Mouse (Mus musculus) hindbrain, embryonic 12.5 days (tissue): ENCODE measurements around the gene Lasp1. TPM values are rescaled to one million over a fixed set of nuclear protein-coding genes. Genes with fewer than 3 reads are reported as not detected.
"Not testable (repeated sequence)": the region's sequence is repeated elsewhere in the genome, so short reads cannot be mapped to it uniquely, and the experiment has no call there.

ENCODE experiments used
- ATAC-seq: fragments of 200-750 bp; cut with Nextera tagmentation; 2 replicates; pipeline ENCODE4 v1.8.0; 2017; ENCODE audit warnings: moderate TSS enrichment; ENCODE audit not compliant: low FRiP score
- H3K27ac ChIP-seq: fragments of 300-500 bp; sonication (generic); 2 replicates; pipeline ENCODE4 v1.5.1; 2016; ENCODE audit warnings: mild to moderate bottlenecking
- H3K27me3 ChIP-seq: fragments of 300-500 bp; sonication (generic); 2 replicates; pipeline ENCODE4 v1.6.1; 2016; ENCODE audit warnings: mild to moderate bottlenecking
- H3K36me3 ChIP-seq: fragments of 300-500 bp; sonication (generic); 2 replicates; pipeline ENCODE4 v1.6.1; 2016; ENCODE audit warnings: mild to moderate bottlenecking
- H3K4me1 ChIP-seq: fragments of 300-500 bp; sonication (generic); 2 replicates; pipeline ENCODE4 v1.6.1; 2016
- H3K4me2 ChIP-seq: fragments of 300-500 bp; sonication (generic); replicated peaks from 2 replicates; pipeline ENCODE4 v1.6.1; 2016; ENCODE audit warnings: mild to moderate bottlenecking
- H3K4me3 ChIP-seq: fragments of 300-500 bp; sonication (generic); 2 replicates; pipeline ENCODE4 v1.5.1; 2016; ENCODE audit warnings: mild to moderate bottlenecking
- H3K9ac ChIP-seq: fragments of 300-500 bp; sonication (generic); 2 replicates; pipeline ENCODE4 v1.6.1; 2016; ENCODE audit warnings: mild to moderate bottlenecking, moderate library complexity
- H3K9me3 ChIP-seq: fragments of 300-500 bp; sonication (generic); replicated peaks from 2 replicates; pipeline ENCODE4 v1.6.1; 2016; ENCODE audit warnings: mild to moderate bottlenecking
- WGBS: fragments of 180-500 bp; shearing (Covaris S2); methylation state at CpG from one replicate; pipeline ENCODE4 v1.1.7; 2016; 5-methylcytosine and 5-hydroxymethylcytosine counted together
- polyA plus RNA-seq: library from polyadenylated mRNA; unstranded; fragments of >200 nt; fragmentation: Nextera tagmentation; extraction: Ambion mirVana; gene quantifications from 2 replicates; pipeline ENCODE4 v1.2.1, GENCODE M21; 2016

The Lasp1 gene
- polyA plus RNA-seq, 1 experiment from 2014 or later: 111 TPM

- not testable (repeated sequence) for H3K9ac ChIP-seq, H3K4me2 ChIP-seq
- WGBS: 87% methylated on average over 5 of the region's 5 CpGs
These were observed 73.6 kb downstream of the Lasp1 start for GRCm38 (mm10) chr11:97872378-97872777.

GRCm38 (mm10) chr11:97874396-97874795 is 75.6 kb downstream of the Lasp1 start:
- 92% methylated on average over 1 of the region's 1 CpGs for WGBS
- no peak overlapping the region for H3K4me3 ChIP-seq
- H3K9me3 ChIP-seq: no peaks in the 10 kb centered on the region
- H3K4me1 ChIP-seq: no peaks in the 10 kb centered on the region
- no peak overlapping the region for H3K9ac ChIP-seq
- ATAC-seq: no peak
- no peaks in the 10 kb centered on the region for H3K27me3 ChIP-seq
- H3K36me3 ChIP-seq: no peaks in the 10 kb centered on the region
- no peak overlapping the region for H3K4me2 ChIP-seq
- H3K27ac ChIP-seq: no peak overlapping the region

More at GRCm38 (mm10) chr11:97872378-97872777, 73.6 kb downstream of the Lasp1 start:
- not testable (repeated sequence) for H3K4me1 ChIP-seq, H3K27ac ChIP-seq, H3K4me3 ChIP-seq, H3K27me3 ChIP-seq, H3K9me3 ChIP-seq, ATAC-seq, H3K36me3 ChIP-seq

- Histone ChIP-seq H3K9me3 (no peaks in the 10 kb centered on the region), H3K36me3 (no peaks in the 10 kb centered on the region), H3K9ac (no peak overlapping the region), H3K4me1 (no peaks in the 10 kb centered on the region), H3K4me2 (no peak overlapping the region), H3K27ac (no peak overlapping the region), H3K27me3 (no peaks in the 10 kb centered on the region), H3K4me3 (no peak overlapping the region)
- WGBS: 93% methylated on average over 2 of the region's 2 CpGs
- ATAC-seq: no peak
These were observed 78.5 kb downstream of the Lasp1 start for GRCm38 (mm10) chr11:97877341-97877740.

- H3K36me3 ChIP-seq: no peaks in the 10 kb centered on the region
- no peaks in the 10 kb centered on the region for H3K4me1 ChIP-seq
- H3K4me2 ChIP-seq: no peak overlapping the region
- no peak overlapping the region for H3K27ac ChIP-seq
- no peak overlapping the region for H3K4me3 ChIP-seq
- H3K9me3 ChIP-seq: no peaks in the 10 kb centered on the region
- no peak for ATAC-seq
- H3K27me3 ChIP-seq: no peaks in the 10 kb centered on the region
- 96% methylated on average over 4 of the region's 4 CpGs for WGBS
- no peak overlapping the region for H3K9ac ChIP-seq
These were observed 81.6 kb downstream of the Lasp1 start for GRCm38 (mm10) chr11:97880362-97880761.

GRCm38 (mm10) chr11:97883542-97883917 is 84.7 kb downstream of the Lasp1 start:
- Histone ChIP-seq H3K4me2 (peak overlapping the region; percentile 62), H3K9me3 (no peaks in the 10 kb centered on the region), H3K36me3 (no peaks in the 10 kb centered on the region), H3K4me1 (no peaks in the 10 kb centered on the region), H3K9ac (peak overlapping the region; percentile 54; the same call in 1 of the 2 replicates), H3K4me3 (peak overlapping the region; percentile 56), H3K27me3 (no peaks in the 10 kb centered on the region), H3K27ac (peak overlapping the region; percentile 85)
- WGBS: 5% methylated on average over 26 of the region's 26 CpGs
- ATAC-seq: no peak; the same call in 1 of the 2 replicates

GRCm38 (mm10) chr11:97883918-97884600 is 85.3 kb downstream of the Lasp1 start, which contains the start of gene Fbxo47:
Gene Fbxo47, minus strand, starts transcription at chr11:97884154.
- H3K4me1 ChIP-seq: no peaks in the 10 kb centered on the region

GRCm38 (mm10) chr11:97884601-97885185 is 85.9 kb downstream of the Lasp1 start:
- Histone ChIP-seq H3K9me3 (no peaks in the 10 kb centered on the region), H3K4me1 (no peaks in the 10 kb centered on the region), H3K27ac (peak overlapping the region; percentile 85), H3K9ac (0 out of 2 replicates have a peak overlapping the region, but pooled peaks have one; percentile 29), H3K4me2 (peak overlapping the region; percentile 62), H3K36me3 (no peaks in the 10 kb centered on the region), H3K4me3 (peak overlapping the region; percentile 56), H3K27me3 (no peaks in the 10 kb centered on the region)
- ATAC-seq: peak; percentile 42
- 27% methylated on average over 7 of the region's 7 CpGs for WGBS

More at GRCm38 (mm10) chr11:97883918-97884600, 85.3 kb downstream of the Lasp1 start, which contains the start of gene Fbxo47:
- Histone ChIP-seq H3K27ac (peak within 1 kb of the TSS; percentile 85), H3K36me3 (no peaks in the 10 kb centered on the region), H3K9me3 (no peaks in the 10 kb centered on the region), H3K4me2 (peak within 1 kb of the TSS; percentile 62), H3K27me3 (no peaks in the 10 kb centered on the region), H3K4me3 (peak within 1 kb of the TSS; percentile 56), H3K9ac (peak within 1 kb of the TSS; percentile 54)
- WGBS: under 1% methylated on average over 37 of the region's 37 CpGs
- peak; percentile 97 for ATAC-seq

- H3K4me3 ChIP-seq: no peak overlapping the region
- no peak overlapping the region for H3K9ac ChIP-seq
- H3K4me2 ChIP-seq: 0 out of 2 replicates have a peak overlapping the region, but pooled peaks have one; percentile 62
- H3K27ac ChIP-seq: 0 out of 2 replicates have a peak overlapping the region, but pooled peaks have one; percentile 24
- no peaks in the 10 kb centered on the region for H3K4me1 ChIP-seq
- no peaks in the 10 kb centered on the region for H3K27me3 ChIP-seq
- WGBS: 98% methylated on average over 2 of the region's 2 CpGs
- ATAC-seq: no peak
- H3K36me3 ChIP-seq: no peaks in the 10 kb centered on the region
- H3K9me3 ChIP-seq: no peaks in the 10 kb centered on the region
These were observed 86.6 kb downstream of the Lasp1 start for GRCm38 (mm10) chr11:97885296-97885915.

Other genes with a start within 250 kb of the Lasp1 start
- 6.3 and 6.7 TPM in 2 replicates for gene Srcin1, start 222.8 kb upstream of the Lasp1 start, polyA plus RNA-seq
- 11.2 and 11.7 TPM in 2 replicates for gene Epop, start 169.3 kb upstream of the Lasp1 start, polyA plus RNA-seq
- 2.9 and 3.5 TPM in 2 replicates for gene Mllt6, start 135.6 kb upstream of the Lasp1 start, polyA plus RNA-seq
- gene Cisd3, start 113.2 kb upstream of the Lasp1 start, polyA plus RNA-seq: 14.7 and 17.1 TPM in 2 replicates
- 23.3 and 24.7 TPM in 2 replicates for gene Pcgf2, start 98.5 kb upstream of the Lasp1 start, polyA plus RNA-seq
- gene Psmb3, start 95.6 kb upstream of the Lasp1 start, polyA plus RNA-seq: 375 and 438 TPM in 2 replicates
- 2.6 and 3.4 TPM in 2 replicates for gene Pip4k2b, start 54.3 kb upstream of the Lasp1 start, polyA plus RNA-seq
- gene Cwc25, start 32.4 kb upstream of the Lasp1 start, polyA plus RNA-seq: 22.0 and 25.4 TPM in 2 replicates
- 0.68 and 0.98 TPM in 2 replicates for gene 1700001P01Rik, start 23.1 kb upstream of the Lasp1 start, polyA plus RNA-seq
- gene Rpl23, start 16.6 kb upstream of the Lasp1 start, polyA plus RNA-seq: 347 and 376 TPM in 2 replicates
- gene B230217C12Rik, start 41.8 kb downstream of the Lasp1 start, polyA plus RNA-seq: 14.1 and 14.8 TPM in 2 replicates
- 0.65 and 0.82 TPM in 2 replicates for gene Fbxo47, start 85.2 kb downstream of the Lasp1 start, polyA plus RNA-seq
- 0.13 and 0.26 TPM in 2 replicates for gene Plxdc1, start 187.4 kb downstream of the Lasp1 start, polyA plus RNA-seq
- 5.7 and 7.0 TPM in 2 replicates for gene Arl5c, start 197.2 kb downstream of the Lasp1 start, polyA plus RNA-seq
- gene Cacnb1, start 224.0 kb downstream of the Lasp1 start, polyA plus RNA-seq: 39.6 and 43.5 TPM in 2 replicates
- 675 and 726 TPM in 2 replicates for gene Rpl19, start 227.7 kb downstream of the Lasp1 start, polyA plus RNA-seq